Mouse (Mus musculus): ENCODE data around the gene Sp140.
"Not testable (repeated sequence)": the region's sequence is repeated elsewhere in the genome, so short reads cannot be mapped to it uniquely, and the experiment has no call there.

Sp140 gene

GRCm38 (mm10) chr1:85650524-85650923 lies 50.3 kb downstream of the Sp140 start:
- not testable (repeated sequence) for DNase-seq

DNA sequence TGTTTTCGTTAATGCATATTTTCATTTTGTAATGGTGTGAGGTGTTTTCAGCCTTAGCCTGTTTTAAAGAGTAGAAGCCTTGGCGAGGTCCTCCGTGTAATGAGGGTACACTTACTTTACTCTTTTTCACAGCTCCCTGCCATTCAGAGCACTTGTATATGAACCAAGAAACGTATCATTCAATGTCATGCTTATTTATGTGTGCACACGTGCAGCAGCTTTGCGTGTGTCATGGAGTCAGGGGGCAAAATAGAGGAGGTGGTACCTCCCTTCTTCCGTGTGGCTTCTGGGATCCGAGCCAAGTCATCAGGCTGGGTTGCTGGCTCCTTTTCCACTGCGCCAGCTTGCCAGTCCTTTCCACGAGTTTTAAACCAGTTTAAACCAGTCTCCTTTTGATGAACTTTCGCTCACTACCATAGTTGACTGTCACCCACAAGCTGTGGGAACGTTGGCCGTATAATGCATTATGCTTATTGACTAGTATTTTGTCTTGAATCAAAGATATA lies 51.6 kb downstream of the Sp140 start:
- peak; percentile 37 for DNase-seq

DNA sequence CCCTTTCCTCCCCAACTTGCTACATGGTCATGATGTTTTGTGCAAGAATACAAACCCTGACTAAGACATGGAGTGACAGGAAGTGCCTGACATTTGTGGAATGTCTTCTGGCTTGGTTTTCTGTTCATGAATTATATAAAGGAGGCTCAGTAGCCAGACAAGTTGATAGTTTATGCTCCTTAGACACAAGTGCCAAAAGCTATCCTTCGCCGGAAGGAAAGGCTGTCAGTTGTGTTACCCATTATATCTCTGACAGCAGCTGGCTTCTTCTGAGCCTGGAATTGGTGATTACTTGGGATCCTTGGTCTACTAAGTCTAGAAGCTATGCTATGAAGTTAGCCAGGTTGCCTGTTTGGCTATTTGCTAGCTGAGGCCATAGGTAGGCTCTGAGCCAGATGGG lies 57.0 kb downstream of the Sp140 start:
- not testable (repeated sequence) for DNase-seq

DNA sequence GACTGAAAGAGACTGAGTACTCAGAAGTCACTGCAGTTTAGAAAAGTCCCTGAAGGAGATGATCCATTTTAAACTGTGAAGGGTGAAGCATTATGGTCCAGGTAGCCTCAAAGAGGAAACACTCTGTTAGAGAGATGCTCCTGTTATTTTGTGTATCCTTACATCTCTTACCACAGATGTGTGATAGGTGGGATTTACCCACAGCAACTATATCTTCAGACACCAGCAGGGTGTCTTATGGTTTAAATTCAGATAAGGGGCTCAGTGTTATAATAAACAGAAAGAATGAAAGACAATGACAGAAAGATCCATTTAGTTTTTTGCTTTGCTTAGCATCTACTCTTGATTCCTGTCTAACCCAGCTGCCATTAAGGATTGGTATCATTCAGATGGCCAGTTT lies 64.1 kb downstream of the Sp140 start:
- no peak for DNase-seq

DNA sequence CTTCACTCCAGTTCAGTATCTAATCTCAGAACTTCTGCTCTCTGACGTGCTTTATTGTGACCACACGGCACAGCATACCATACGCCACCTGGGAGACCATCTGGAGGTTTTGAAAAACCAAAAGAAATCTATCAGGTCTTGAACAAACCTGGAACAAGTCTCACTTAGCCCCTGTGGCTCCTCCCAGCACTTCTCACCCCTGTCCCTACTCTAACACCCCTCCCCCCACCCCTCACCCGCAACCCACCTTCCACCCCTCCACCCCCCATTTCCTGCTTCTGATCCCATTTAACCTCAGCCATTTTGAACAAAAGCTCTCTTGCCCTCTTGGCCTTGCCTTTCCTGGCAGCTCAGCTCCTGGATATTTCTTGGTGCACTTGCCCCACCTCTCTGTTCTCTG lies 80.0 kb downstream of the Sp140 start:
- peak; percentile 22 for DNase-seq

DNA sequence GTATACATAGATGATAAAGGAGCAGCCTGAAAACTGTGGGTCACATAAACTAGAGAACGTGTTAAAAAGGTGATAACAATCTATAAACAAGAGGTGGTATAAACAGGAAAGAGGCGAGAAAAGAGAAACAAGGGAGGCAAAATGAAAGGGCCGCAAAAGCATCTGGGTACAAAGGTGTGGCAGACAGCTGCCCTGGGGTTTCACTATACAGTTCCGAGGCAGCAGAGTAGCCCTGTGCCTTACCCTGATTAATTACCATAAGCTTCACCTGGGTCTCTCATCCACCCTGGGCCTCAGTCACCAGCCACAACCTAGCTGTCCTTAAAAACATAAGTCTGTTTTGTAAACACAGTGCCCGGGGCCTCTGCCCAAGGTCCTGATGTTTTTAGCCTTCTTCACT lies 86.5 kb downstream of the Sp140 start:
- no peak for DNase-seq

- DNase-seq = no peak
Measured at GRCm38 (mm10) chr1:85687346-85687745, 87.2 kb downstream of the Sp140 start.

DNA sequence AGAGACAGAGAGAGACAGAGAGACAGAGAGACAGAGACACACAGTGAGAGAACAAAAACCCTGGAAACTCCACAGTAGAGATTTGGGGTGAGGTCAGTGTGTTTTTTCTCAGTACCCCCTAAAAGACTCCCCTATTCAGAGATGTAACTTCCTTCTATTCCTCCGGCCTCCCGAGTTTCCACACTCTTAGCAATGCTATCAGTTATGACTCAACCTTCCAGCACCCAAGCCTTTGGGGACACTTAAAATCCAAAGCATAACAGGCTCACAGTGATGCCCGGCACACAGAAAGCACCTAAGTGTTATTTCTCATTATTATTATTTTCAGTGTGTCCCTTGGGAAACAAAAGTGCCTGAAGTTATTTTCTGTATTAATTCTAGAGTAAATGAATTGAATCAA lies 90.4 kb downstream of the Sp140 start:
- no peak for DNase-seq

DNA sequence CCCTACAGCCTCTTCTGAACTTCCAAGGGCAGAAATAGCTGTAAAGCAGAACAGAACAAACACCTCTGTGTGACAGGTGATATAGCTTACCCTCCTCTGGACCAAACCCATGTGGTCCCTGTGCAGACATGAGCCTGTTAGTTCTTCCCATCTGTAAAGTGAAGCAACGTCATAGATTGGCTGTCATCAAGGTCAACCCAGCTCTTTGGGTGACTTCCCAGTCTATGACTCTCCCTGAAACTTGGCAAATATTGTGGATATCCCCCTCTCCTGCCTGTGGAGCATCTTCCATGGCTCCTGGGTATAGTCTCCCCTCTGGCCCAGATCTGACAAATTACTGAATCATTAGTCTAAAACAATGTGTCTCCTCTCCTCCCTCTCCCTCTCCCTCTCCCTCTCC lies 92.1 kb downstream of the Sp140 start:
- DNase-seq = no peak

- no peak for DNase-seq
Measured at GRCm38 (mm10) chr1:85693280-85693679, 93.1 kb downstream of the Sp140 start.
